Mouse (Mus musculus): Measurements from ENCODE around the gene Smok3a.
"Not testable (repeated sequence)": the region's sequence is repeated elsewhere in the genome, so short reads cannot be mapped to it uniquely, and the experiment has no call there.

The Smok3a gene

DNA sequence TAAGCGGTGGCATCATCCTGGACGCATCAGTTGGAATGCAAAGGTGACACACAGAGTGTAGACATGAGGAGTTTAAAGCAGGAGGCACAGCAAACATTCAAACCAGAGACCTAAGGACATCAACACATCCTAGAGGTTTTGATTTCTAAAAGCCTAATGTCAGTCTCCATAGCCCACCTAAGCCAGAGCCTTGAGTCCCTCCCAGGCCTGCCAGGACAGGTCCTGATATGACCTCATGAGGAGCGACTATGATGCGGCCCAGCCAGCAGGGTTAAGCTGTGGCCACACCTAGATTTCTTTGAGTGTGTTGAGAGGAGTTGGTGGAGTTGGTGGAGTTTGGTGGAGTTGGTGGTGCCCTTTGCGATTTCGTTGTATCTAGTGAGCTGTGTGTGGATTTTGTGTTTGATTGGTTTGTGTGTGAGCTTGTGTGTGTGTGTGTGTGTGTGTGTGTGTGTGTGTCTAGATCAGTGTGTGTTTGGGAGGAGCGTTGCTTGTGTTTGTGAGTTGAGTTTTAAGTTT is at the start of gene Smok3a, which contains the start of gene Smok3b:
TSS of gene Smok3a (plus strand) at position 301 of the 519 bp plus-strand sequence.
TSS of gene Smok3b (plus strand) at position 469 of the 519 bp plus-strand sequence.
- not testable (repeated sequence) for DNase-seq (ENCODE audit: low read depth, low spot score)

DNA sequence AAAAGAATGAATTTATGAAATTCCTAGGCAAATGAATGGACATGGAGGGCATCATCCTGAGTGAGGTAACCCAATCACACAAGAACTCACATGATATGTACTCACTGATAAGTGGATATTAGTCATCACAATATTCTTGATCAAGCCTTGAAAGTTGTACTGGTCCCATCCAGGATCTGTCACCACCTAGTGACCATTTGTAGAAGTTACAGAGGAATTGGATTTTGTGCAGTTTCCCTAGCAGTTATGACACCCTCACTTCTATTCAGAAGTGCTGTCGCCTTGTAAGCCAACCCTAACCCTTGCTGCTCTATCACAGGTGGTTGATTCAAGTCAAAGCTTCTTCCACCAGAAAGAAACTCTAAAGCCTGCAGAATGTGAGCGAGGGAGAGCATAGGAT is 47.9 kb upstream of the Smok3a start:
- no peak for DNase-seq (ENCODE audit: low read depth, low spot score)

DNA sequence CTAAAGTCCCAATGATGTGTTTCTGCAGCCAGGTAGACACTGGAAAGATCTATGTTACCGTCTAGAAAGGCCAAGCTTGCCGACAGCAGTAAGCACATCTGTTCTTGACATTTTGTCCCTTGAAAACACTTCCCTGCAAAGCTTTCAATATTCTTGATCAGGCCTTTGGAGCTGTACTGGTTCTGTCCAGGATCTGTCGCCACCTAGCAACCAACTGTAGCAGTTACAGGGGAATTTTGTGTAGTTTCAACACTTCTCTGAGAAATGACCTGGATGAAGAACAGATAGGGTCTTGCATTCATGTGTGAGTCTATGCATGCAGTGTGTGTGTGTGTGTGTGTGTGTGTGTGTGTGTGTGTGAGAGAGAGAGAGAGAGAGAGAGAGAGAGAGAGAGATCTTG is 47.3 kb upstream of the Smok3a start:
- DNase-seq (ENCODE audit: low read depth, low spot score): peak; percentile 11

DNA sequence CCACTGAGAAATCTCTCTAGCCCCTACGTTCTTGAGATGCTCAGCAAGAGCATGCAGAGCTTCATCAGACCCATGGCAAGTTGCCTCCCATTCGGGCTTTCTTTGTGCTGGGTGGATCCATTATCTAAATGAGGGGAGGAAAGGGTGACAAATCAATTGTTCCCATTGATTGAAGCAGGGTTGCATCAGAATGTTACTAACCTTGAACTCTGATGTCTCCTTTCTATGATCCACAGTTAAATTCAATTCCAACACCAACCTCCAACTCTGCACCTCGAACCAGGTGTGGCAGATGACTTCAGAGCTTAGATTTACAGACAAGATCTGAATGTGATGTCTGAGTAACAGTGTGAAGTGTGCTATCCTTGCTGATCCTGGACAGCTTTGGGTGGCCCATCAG is 46.3 kb upstream of the Smok3a start:
- no peak for DNase-seq (ENCODE audit: low read depth, low spot score)

DNA sequence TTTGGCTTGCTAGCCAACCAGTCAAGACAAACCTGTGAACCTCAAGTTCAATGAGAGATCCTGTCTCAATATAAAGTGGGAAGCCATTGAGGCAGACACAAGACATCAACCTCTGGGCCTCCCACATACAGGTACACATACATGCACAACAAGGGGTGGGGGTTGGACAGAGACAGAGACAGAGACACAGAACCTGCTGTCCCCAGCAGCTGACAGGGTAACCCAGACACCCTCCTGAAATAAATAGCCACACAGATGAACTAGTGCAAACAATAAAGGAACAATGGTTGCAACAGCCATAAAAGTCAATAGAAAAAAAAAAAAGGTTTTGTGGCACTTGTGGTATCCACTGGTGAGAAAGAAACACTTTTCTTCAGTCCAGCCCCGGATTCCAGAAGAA is 45.6 kb upstream of the Smok3a start:
- DNase-seq (ENCODE audit: low read depth, low spot score): no peak

DNA sequence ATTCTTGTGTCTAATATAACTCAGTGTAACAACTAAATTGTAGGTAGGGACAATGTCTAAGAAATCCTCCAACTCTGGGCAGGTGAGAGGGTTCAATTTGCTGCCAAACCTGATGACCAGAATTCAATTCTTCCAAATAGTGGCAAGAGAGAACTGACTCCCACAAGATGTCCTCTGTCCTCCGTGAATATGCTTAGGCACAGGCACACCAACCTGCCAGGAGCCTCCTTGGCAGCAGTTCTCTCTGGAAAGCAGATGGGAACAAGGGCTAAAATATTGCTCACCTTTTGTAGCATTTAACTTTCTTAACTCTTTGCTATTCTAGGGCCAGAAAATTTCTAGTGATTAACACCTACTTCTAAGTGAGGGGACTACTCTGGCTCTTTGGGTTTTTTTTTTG is 43.8 kb upstream of the Smok3a start:
- DNase-seq (ENCODE audit: low read depth, low spot score): no peak

DNA sequence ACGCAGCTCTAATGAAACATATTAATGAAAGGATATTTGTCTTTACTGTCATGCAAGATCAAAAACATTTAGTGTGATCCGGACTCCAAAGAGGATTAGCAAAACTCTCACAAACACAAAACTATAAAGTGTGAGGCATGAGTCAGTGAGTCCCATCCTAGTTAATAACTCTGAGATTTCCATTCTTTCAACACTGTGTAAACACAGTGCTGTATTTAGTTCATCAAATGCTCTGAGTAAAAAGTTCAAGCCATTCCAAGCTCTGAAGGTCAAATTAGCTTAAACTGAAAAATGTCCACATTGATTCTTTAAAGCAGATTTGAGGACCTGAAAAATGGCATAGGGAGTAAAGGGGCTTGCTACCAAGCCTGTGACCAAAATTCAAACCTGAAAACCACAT is 42.0 kb upstream of the Smok3a start:
- DNase-seq (ENCODE audit: low read depth, low spot score): no peak

DNA sequence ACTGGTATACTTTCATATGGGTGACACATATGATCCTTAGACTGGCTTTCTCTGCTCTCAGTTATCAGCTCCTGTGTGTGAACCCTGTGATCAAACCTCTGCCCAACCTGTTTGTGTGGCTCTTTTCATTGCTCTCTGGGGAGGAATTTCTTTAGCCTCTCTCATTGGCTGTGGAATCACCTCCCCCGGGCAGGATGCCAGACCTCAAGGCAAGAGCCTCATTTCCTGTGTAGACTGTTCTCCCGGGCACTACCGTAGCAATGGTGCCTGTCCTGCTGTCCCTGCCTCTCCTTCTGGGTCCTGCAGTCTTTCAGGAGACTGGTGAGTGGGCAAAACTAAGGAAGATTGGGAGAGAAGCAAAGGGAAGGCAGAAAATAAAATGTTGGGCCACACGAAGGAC is 39.8 kb upstream of the Smok3a start, which contains the start of gene Azgp1:
TSS of gene Azgp1 (plus strand) at position 221 of the 400 bp plus-strand sequence.
- DNase-seq (ENCODE audit: low read depth, low spot score): no peak

DNA sequence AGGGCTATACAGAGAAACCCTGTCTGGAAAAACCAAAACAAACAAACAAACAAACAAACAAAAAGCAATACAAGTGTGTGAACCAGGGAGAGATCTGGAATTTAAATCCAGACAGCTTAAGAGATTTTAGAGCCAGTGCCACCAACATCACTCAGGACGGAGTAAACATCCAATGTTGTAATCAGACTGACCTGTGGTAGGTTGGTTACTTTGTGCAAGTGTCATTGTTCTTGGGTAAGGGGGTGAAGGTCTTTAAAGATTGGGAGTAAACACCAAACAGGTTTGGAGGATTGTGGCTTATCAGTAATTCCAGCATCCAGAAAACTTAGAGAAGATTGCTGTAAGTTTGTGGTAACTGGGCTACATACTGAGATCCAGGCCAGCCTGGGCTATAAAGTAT is 34.7 kb upstream of the Smok3a start:
- no peak for DNase-seq (ENCODE audit: low read depth, low spot score)

DNA sequence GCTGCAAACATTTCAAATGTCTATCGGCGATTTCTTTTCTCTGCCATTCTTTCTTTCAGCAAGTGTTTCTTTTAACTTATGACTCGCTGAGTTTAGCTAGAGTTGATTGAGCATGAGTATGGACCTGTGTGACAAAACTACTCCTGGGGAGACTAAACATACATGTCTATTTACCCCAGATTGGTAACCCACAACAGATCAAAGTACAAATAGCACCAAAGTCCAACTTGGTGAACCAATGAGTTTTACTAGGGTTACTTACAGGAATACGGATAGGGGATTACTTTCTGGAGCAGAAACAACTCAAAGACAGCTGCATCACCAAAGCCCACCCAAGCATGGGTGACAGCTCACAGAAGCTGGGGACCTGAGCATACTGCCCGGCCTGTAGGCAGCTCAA is 11.6 kb upstream of the Smok3a start:
- no peak for DNase-seq (ENCODE audit: low read depth, low spot score)

DNA sequence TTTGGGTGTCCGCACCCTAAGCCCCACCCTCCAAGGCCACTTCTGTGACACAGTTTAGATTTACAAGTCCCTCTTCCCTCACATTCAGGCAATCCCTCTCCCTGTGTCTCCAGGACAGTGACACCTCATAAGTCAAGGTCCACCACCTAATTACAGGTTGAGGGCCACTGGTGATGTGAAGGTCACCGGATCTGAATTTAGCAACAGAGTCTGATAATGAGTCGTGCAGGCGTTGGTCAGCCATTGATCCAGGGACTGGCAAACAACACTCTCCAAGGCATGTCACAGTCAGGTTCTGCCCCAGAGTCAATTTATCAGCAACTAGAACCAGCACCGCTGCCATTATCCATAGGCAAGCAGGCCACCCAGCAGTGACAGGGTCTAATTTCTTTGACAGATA is 8.7 kb upstream of the Smok3a start:
- no peak for DNase-seq (ENCODE audit: low read depth, low spot score)

DNA sequence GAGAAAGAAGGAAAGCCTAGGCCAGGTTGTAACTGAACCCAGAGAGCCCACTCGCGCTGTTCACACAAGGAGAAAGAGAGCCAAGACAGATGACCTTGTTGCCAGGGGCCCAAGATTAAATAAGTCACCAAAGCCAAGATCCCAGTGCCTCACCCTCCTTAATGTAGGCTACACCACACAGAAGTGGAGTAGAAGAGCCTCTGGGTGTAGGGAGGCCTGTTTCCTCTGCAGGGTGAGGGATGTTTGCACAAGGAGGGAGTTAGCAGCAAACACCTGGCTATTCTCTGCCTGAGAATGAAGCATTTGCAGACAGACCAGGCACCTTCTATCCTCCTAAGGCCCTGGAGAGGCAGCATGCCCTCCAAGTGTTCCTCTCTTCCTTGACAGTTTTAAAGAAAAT is 4.5 kb upstream of the Smok3a start:
- DNase-seq (ENCODE audit: low read depth, low spot score): no peak

DNA sequence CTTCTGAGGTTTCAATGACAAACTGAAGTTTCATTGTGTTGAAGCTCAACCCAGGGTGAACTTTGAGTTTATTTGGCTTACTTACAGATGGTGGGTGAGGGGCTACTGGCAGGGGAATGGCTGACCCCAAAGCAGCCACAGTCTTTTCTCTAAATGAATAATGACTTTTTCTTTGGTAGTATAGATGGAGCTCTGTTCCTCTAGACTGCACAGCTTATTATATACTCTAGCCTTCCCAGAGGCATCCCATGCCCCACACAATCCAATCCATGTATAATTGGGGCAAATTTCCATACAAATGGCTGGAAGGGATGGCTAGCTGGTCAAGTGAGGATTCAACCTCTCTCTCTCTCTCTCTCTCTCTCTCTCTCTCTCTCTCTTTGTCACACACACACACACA is 4.1 kb upstream of the Smok3a start:
- DNase-seq (ENCODE audit: low read depth, low spot score): no peak

DNA sequence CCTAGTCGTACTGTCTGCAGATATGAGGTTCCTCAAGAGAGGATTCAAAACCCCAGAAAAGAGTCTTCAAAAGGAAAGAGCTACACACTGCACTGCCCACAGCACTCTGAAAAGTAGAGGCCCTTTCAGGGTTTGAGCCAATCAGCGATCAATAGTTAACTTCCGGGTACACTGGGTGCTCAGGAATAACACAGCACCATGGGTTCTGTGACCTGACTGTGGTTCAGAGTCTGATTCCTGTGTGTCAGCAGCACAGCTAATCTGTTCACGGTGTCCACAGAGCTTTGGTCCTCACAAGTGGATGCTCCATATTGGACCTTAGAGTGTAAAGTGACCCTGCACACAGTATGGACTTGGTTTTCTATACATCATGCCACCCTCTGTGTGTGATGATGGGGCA is 1.5 kb upstream of the Smok3a start:
- not testable (repeated sequence) for DNase-seq (ENCODE audit: low read depth, low spot score)

DNA sequence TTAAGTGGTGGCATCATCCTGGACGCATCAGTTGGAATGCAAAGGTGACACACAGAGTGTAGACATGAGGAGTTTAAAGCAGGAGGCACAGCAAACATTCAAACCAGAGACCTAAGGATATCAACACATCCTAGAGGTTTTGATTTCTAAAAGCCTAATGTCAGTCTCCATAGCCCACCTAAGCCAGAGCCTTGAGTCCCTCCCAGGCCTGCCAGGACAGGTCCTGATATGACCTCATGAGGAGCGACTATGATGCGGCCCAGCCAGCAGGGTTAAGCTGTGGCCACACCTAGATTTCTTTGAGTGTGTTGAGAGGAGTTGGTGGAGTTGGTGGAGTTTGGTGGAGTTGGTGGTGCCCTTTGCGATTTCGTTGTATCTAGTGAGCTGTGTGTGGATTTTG is 31.8 kb downstream of the Smok3a start, which contains the start of gene Smok3c:
TSS of gene Smok3c (plus strand) at position 301 of the 400 bp plus-strand sequence.
- not testable (repeated sequence) for DNase-seq (ENCODE audit: low read depth, low spot score)

DNA sequence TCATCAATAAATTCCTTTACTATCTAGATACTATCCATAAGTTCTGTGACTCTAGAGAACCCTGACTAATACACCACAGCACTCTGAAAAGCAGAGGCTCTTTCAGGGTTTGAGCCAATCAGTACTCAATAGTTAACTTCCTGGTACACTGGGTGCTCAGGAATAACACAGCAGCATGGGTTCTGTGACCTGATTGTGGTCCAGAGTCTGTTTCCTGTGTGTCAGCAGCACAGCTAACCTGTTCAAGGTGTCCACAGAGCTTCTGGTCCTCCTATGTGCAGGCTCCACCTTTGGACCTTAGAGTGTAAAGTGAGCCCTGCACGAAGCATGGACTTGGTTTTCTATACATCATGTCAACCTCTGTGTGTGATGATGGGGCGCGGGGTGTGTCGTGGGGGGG is 52.7 kb downstream of the Smok3a start:
- DNase-seq (ENCODE audit: low read depth, low spot score): no peak

DNA sequence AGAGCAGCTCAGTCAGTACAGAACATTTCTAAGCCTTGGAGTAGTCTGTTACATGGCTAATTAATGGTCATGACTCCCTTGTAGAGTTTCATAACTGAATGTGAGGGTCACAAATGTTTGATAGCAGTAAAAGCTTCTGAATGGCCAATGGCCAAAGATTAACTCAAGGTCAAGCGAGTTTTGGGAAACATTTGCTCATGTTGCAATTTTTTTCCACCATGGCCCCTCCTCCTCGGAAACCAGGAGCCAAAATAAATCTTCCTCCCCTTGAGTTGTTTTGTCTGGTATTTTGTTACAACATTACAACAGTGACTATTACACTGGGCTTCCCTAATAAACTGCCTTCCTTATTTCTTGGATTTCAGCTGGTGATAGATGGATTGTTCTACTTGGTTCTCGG is 54.6 kb downstream of the Smok3a start:
- DNase-seq (ENCODE audit: low read depth, low spot score): no peak

DNA sequence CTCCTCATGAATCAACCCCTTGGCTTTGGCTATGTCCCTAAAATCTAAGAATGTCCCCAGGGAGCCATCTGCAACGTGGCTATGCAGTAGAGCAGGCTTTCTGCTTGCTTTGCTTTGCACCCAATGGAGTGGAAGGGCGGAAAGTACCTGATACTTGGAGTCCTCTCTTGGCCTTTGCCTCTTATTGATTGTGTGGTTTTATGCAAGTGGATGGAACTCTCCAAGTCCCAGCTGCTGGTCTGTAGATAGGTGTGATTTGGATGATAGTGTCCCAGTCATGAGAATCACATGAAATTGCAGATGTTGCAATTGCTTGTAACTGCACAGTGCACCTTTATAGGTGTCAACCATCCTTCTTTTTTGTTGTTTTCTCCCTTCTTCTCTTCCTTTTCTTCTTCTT is 55.1 kb downstream of the Smok3a start:
- DNase-seq (ENCODE audit: low read depth, low spot score): no peak

DNA sequence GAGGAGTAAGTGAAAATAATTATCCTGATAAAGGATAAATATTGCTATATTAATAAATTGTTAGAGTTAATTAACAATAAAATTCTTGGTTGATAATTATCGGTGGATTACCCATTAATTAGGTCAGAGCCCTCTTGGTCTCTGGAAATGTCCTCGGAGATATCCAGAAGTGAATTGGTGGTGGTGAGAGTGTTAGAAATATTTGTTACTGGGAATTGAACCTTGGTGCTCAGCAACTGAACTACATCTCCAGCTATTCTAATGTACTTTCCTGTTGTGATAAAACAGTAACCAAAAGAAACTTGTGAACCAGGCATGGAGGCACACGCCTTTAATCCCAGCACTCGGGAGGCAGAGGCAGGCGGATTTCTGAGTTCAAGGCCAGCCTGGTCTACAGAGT is 59.4 kb downstream of the Smok3a start:
- DNase-seq (ENCODE audit: low read depth, low spot score): no peak

DNA sequence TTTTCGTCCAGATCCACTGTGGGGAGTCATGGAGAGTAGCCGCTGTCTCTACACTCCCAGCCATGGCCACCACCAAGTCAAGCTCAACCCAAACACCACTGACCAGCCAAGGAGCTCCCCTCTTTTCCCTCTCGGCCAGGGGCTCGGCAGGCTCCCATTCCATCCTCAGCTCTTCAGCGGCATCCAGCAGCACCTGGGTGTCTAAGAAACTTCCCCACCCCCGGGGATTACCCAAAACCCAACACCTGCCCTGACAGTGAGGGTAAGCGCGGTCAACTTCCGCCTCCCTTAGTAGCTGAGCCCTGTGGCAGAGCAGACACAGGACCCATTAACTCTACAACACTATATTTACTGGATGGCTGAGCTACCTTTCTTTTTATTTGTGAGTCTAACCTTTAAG is 60.4 kb downstream of the Smok3a start:
- DNase-seq (ENCODE audit: low read depth, low spot score): no peak

DNA sequence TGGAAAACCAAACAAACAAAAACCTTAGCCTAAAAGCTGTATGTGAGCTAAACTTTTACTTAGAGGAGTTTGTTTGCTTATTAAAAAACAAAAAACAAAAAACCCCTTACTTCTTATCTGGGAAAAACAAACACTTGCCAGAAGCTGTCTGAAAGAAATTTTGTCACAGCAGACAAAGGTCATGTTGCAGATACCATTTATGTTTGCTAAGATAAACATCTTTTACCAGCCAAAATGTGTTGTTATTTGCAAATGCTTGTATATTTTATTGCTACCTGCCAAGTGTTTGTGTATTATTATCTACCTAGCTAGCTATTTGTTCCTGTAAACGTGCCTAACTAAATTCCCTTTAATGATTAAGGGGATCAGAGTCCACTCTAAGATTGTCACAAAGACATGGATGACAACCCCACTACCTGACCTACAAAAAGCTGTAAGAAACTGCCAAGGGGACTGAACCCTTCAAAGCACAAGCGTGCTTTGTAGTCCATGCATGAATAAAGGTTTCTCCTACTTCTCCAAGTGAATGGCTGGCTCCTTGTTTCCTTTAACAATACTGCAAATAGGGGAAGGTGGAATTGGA is 62.3 kb downstream of the Smok3a start:
- DNase-seq (ENCODE audit: low read depth, low spot score): no peak

DNA sequence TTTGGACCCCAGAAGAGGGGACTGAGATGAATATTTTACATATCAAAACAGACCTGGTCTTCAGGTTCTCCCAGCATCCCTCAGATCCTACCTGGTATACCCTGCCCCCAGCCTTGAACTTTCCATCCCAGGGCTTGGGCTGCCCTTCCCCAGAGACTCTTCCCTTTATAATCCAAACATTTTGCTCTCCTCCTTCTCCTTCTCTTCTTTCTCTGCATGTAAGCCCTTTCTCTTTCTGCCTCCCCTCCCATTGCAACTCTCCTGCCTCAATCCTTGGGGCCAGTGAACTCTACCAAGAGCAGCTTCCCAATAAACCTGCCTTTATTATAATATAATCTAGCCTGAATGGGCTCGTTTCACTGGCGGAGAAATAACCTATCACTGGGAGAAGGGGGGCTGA is 62.9 kb downstream of the Smok3a start:
- no peak for DNase-seq (ENCODE audit: low read depth, low spot score)

Measured in telencephalon, adult 2 months (tissue).